Mouse (Mus musculus): ENCODE data around the gene Zfx.

DNA sequence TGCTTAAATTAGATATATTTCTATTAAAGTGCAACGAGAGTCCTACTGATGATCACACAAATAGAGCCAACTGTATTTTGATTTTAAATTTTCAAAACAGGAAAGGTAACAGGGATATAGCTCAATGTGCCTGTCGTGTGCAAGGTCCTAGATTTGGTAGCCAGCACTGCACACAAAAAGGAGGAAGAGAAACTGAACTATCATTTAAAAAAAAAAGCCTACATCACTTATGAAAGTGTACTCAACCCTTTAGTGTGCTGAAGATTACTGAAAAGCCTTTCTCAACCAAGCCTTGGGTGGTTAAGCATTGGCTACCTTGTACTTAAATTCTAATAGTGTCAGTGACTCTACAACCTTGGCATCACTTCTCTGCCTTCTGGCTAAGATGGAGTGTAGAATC lies 2.4 kb upstream of the Zfx start:
- TF ChIP-seq POLR2A (IDR thresholded peaks at IDR 0.05; ENCODE audit: extremely low read depth, insufficient read depth, low read length) (no peak), CTCF (IDR thresholded peaks at IDR 0.05; ENCODE audit: extremely low read depth, insufficient read depth, low read length) (no peak)
